Mouse (Mus musculus) ES-Bruce4 (cell line): ENCODE measurements around the gene Ryr2. TPM values are rescaled to one million over a fixed set of nuclear protein-coding genes. Genes with fewer than 3 reads are reported as not detected.

Experiments
- H3K27ac ChIP-seq: 2 replicates; pipeline ENCODE4 v1.5.1; 2012; ENCODE audit warnings: low read length, inconsistent platforms; ENCODE audit not compliant: insufficient read depth
- H3K27me3 ChIP-seq: 2 replicates; pipeline ENCODE4 v1.6.1; 2012; ENCODE audit warnings: mild to moderate bottlenecking, low read length, inconsistent platforms; ENCODE audit not compliant: control insufficient read depth, poor library complexity, insufficient read depth, severe bottlenecking
- H3K36me3 ChIP-seq: 2 replicates; pipeline ENCODE4 v1.6.1; 2012; ENCODE audit warnings: inconsistent platforms, mild to moderate bottlenecking, low read length, moderate library complexity; ENCODE audit not compliant: control insufficient read depth, poor library complexity, insufficient read depth, severe bottlenecking
- H3K4me1 ChIP-seq: one replicate; pipeline ENCODE4 v1.8.1; 2011; ENCODE audit warnings: low read length; ENCODE audit not compliant: control insufficient read depth, insufficient read depth
- H3K4me3 ChIP-seq: 2 replicates; pipeline ENCODE4 v1.5.1; 2011; ENCODE audit warnings: low read depth, mild to moderate bottlenecking, low read length
- H3K9ac ChIP-seq: 2 replicates; pipeline ENCODE4 v1.6.1; 2012; ENCODE audit warnings: low read depth, mild to moderate bottlenecking, inconsistent platforms; ENCODE audit not compliant: poor library complexity, severe bottlenecking
- H3K9me3 ChIP-seq: replicated peaks from 2 replicates; pipeline ENCODE4 v1.6.1; 2012; ENCODE audit warnings: mild to moderate bottlenecking, low read length, inconsistent platforms; ENCODE audit not compliant: control insufficient read depth, poor library complexity, insufficient read depth, severe bottlenecking
- CTCF ChIP-seq: IDR thresholded peaks from one replicate; pipeline ENCODE4 v1.8.1; 2011; ENCODE audit warnings: low read depth, low read length
- EP300 ChIP-seq: IDR thresholded peaks from 2 replicates; pipeline ENCODE4 v1.6.1; 2011; ENCODE audit warnings: low read depth, low read length; ENCODE audit not compliant: insufficient read depth
- POLR2A ChIP-seq: IDR thresholded peaks from one replicate; pipeline ENCODE4 v1.8.1; 2011; ENCODE audit warnings: low read length; ENCODE audit not compliant: insufficient read depth
- polyA plus RNA-seq: library from polyadenylated mRNA; stranded (reverse); fragments of >200 nt; gene quantifications from 2 replicates; pipeline ENCODE4 v1.2.4, GENCODE M21; 2011; ENCODE audit warnings: low read depth; ENCODE audit not compliant: missing spikeins, insufficient read depth, insufficient read length

Ryr2 gene
- polyA plus RNA-seq, 1 experiment: 2.9 TPM

- Histone ChIP-seq H3K27me3 (no peaks in the 10 kb centered on the region), H3K27ac (no peak overlapping the region), H3K9ac (no peak overlapping the region), H3K36me3 (no peaks in the 10 kb centered on the region), H3K9me3 (no peaks in the 10 kb centered on the region), H3K4me1 (no peaks in the 10 kb centered on the region), H3K4me3 (no peak overlapping the region)
- TF ChIP-seq CTCF (no peak), POLR2A (no peak), EP300 (no peak)
Observed at GRCm38 (mm10) chr13:11696496-11696895, 410.2 kb downstream of the Ryr2 start.

GRCm38 (mm10) chr13:11681802-11682201 is 424.9 kb downstream of the Ryr2 start:
- TF ChIP-seq EP300: no peak
- TF ChIP-seq CTCF: no peak
- no peak for TF ChIP-seq POLR2A
- Histone ChIP-seq H3K9me3 (no peaks in the 10 kb centered on the region), H3K36me3 (no peaks in the 10 kb centered on the region), H3K27ac (no peak overlapping the region), H3K4me1 (no peaks in the 10 kb centered on the region), H3K9ac (no peak overlapping the region), H3K27me3 (no peaks in the 10 kb centered on the region), H3K4me3 (no peak overlapping the region)

GRCm38 (mm10) chr13:11662815-11663214 is 443.9 kb downstream of the Ryr2 start:
- Histone ChIP-seq H3K4me3 (no peak overlapping the region), H3K27me3 (no peaks in the 10 kb centered on the region), H3K4me1 (no peaks in the 10 kb centered on the region), H3K27ac (no peak overlapping the region), H3K36me3 (no peaks in the 10 kb centered on the region), H3K9ac (no peak overlapping the region), H3K9me3 (no peaks in the 10 kb centered on the region)
- TF ChIP-seq POLR2A: no peak
- no peak for TF ChIP-seq CTCF
- TF ChIP-seq EP300: no peak

GRCm38 (mm10) chr13:11644846-11645245 is 461.9 kb downstream of the Ryr2 start:
- H3K4me3 ChIP-seq: no peak overlapping the region

GRCm38 (mm10) chr13:11636383-11636782 is 470.4 kb downstream of the Ryr2 start:
- TF ChIP-seq POLR2A (no peak), EP300 (no peak), CTCF (no peak)
- Histone ChIP-seq H3K9me3 (no peaks in the 10 kb centered on the region), H3K36me3 (no peaks in the 10 kb centered on the region), H3K4me3 (no peak overlapping the region), H3K27me3 (no peaks in the 10 kb centered on the region), H3K4me1 (no peaks in the 10 kb centered on the region), H3K9ac (no peak overlapping the region), H3K27ac (no peak overlapping the region)

More at GRCm38 (mm10) chr13:11644846-11645245, 461.9 kb downstream of the Ryr2 start:
- H3K9me3 ChIP-seq: no peaks in the 10 kb centered on the region
- no peaks in the 10 kb centered on the region for H3K4me1 ChIP-seq
- no peaks in the 10 kb centered on the region for H3K36me3 ChIP-seq
- H3K9ac ChIP-seq: no peak overlapping the region
- TF ChIP-seq CTCF: no peak
- TF ChIP-seq POLR2A: no peak
- no peak for TF ChIP-seq EP300
- H3K27ac ChIP-seq: no peak overlapping the region
- H3K27me3 ChIP-seq: no peaks in the 10 kb centered on the region

DNA sequence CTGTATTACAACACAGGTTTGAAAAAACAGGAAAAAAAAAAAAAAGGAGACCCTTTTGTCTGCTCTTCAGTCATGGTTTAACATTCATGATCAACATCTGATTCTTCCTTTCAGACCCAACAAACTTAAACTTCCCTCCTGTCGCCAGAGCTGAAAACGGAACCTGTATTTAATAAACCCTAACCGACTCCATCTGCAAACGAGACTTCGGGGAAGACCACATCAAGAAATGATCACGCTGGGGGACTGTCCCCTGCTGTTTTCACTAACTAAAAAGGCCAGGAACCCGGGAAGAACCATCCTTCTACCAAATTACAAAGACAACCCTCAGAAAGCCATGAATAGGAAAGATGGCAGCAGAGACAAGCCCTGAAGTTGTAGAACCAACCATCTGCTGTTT is 482.2 kb downstream of the Ryr2 start:
- Histone ChIP-seq H3K36me3 (no peaks in the 10 kb centered on the region), H3K27me3 (no peaks in the 10 kb centered on the region; the same call in 1 of the 2 replicates), H3K27ac (no peak overlapping the region), H3K9ac (no peak overlapping the region), H3K4me1 (no peaks in the 10 kb centered on the region), H3K9me3 (no peaks in the 10 kb centered on the region), H3K4me3 (no peak overlapping the region)
- TF ChIP-seq CTCF: no peak
